Mouse (Mus musculus) midbrain, embryonic 13.5 days (tissue): ENCODE data around the gene Sap30l. TPM values are rescaled to one million over a fixed set of nuclear protein-coding genes. Genes with fewer than 3 reads are reported as not detected.
"Not testable (repeated sequence)": the region's sequence is repeated elsewhere in the genome, so short reads cannot be mapped to it uniquely, and the experiment has no call there.

Experiments used
- ATAC-seq: fragments of 200-750 bp; cut with Nextera tagmentation; 2 replicates; pipeline ENCODE4 v1.8.0; 2017; ENCODE audit warnings: mild to moderate bottlenecking, moderate TSS enrichment, moderate library complexity
- H3K27ac ChIP-seq: fragments of 300-500 bp; sonication (generic); 2 replicates; pipeline ENCODE4 v1.5.1; 2015; ENCODE audit warnings: inconsistent platforms, mild to moderate bottlenecking, moderate library complexity
- H3K27me3 ChIP-seq: fragments of 300-500 bp; sonication (generic); 2 replicates; pipeline ENCODE4 v1.6.1; 2015; ENCODE audit warnings: mild to moderate bottlenecking, inconsistent platforms
- H3K36me3 ChIP-seq: fragments of 300-500 bp; sonication (generic); 2 replicates; pipeline ENCODE4 v1.6.1; 2015; ENCODE audit warnings: mild to moderate bottlenecking, inconsistent platforms
- H3K4me1 ChIP-seq: fragments of 300-500 bp; sonication (generic); replicated peaks from 2 replicates; pipeline ENCODE4 v1.6.1; 2015; ENCODE audit warnings: inconsistent platforms
- H3K4me2 ChIP-seq: fragments of 300-500 bp; sonication (generic); replicated peaks from 2 replicates; pipeline ENCODE4 v1.6.1; 2015; ENCODE audit warnings: moderate library complexity, mild to moderate bottlenecking, inconsistent platforms
- H3K4me3 ChIP-seq: fragments of 300-500 bp; sonication (generic); replicated peaks from 2 replicates; pipeline ENCODE4 v1.5.1; 2015; ENCODE audit warnings: mild to moderate bottlenecking, inconsistent platforms
- H3K9ac ChIP-seq: fragments of 300-500 bp; sonication (generic); replicated peaks from 2 replicates; pipeline ENCODE4 v1.6.1; 2015; ENCODE audit warnings: mild to moderate bottlenecking, inconsistent platforms
- H3K9me3 ChIP-seq: fragments of 300-500 bp; sonication (generic); 2 replicates; pipeline ENCODE4 v1.6.1; 2016; ENCODE audit warnings: mild to moderate bottlenecking, inconsistent platforms
- WGBS: fragments of 180-500 bp; shearing (Covaris S2); methylation state at CpG from one replicate; pipeline ENCODE4 v1.1.7; 2015; 5-methylcytosine and 5-hydroxymethylcytosine counted together
- polyA plus RNA-seq: library from polyadenylated mRNA; unstranded; fragments of >200 nt; fragmentation: Nextera tagmentation; extraction: Ambion mirVana; gene quantifications from 2 replicates; pipeline ENCODE4 v1.2.1, GENCODE M21; 2015

The Sap30l gene
- polyA plus RNA-seq, 1 experiment from 2014 or later, result 9.8 TPM

- H3K4me2 ChIP-seq, H3K9me3 ChIP-seq, H3K9ac ChIP-seq, H3K36me3 ChIP-seq, H3K27ac ChIP-seq, H3K4me3 ChIP-seq, ATAC-seq: not testable (repeated sequence)
- peaks cover 21% of the 10 kb centered on the region for H3K4me1 ChIP-seq
- WGBS, result 40% methylated on average over 11 of the region's 11 CpGs
- peaks cover 69% of the 10 kb centered on the region for H3K27me3 ChIP-seq
Measured at GRCm38 (mm10) chr11:57825234-57825633, 23.8 kb downstream of the Sap30l start.

DNA sequence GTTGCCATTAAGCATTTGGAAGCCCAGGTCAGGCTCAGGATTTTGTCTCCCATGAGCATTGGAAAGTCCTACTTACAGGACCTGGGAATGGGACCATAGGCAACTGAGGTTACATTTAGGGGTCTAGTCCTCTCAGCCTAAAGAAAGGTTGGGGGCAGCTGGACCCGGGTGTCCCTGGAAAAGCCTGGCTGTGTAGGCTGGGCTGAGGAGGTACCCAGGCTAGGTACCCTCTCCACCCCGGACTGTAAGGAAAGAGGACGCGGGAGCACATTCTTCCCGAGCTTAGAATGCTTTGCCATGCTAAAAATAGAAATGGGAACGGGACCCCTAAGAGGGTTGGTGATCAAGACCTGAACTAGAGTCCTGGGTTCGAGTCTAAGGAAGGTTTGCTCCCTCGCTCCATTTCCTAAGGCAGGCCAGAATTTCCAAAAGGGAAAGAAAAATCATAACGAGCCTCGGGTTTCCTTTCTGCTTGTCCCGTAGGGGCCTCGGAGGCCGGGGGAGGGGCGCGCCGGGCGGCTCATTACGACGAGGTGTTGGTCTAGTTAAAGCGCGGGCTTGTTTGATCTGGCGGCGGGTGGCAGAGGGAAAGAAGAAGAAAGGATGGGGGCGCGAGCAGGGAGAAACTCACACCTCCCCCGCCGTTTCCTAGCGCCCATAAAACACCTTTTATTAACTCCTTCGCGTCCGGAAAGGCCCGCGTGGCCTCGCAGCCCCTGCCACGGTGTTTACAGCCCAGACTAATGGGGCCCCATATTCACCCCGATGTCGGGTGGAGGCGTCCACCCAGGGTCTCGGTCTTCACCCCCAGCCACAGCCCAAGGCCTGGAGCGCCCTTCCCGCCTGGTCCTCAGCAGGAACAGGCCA is 25.8 kb downstream of the Sap30l start:
- WGBS, result under 1% methylated on average over 41 of the region's 41 CpGs
- H3K27ac ChIP-seq, result no peak overlapping the region
- H3K9me3 ChIP-seq, result no peaks in the 10 kb centered on the region
- H3K27me3 ChIP-seq, result peaks cover 89% of the 10 kb centered on the region
- peak overlapping the region; percentile 32 for H3K4me3 ChIP-seq
- peak overlapping the region; percentile 49 for H3K4me2 ChIP-seq
- H3K9ac ChIP-seq, result peak overlapping the region; percentile 23; the same call in 1 of the 2 replicates
- no peaks in the 10 kb centered on the region for H3K36me3 ChIP-seq
- H3K4me1 ChIP-seq, result peaks cover 26% of the 10 kb centered on the region
- ATAC-seq, result peak; percentile 51; the same call in 1 of the 2 replicates

GRCm38 (mm10) chr11:57827915-57828545 is 26.6 kb downstream of the Sap30l start:
- Histone ChIP-seq H3K27me3 (peaks cover 97% of the 10 kb centered on the region), H3K4me2 (peak overlapping the region; percentile 49), H3K4me1 (peaks cover 30% of the 10 kb centered on the region), H3K36me3 (no peaks in the 10 kb centered on the region), H3K27ac (no peak overlapping the region), H3K4me3 (peak overlapping the region; percentile 32), H3K9me3 (no peaks in the 10 kb centered on the region), H3K9ac (peak overlapping the region; percentile 23; the same call in 1 of the 2 replicates)
- peak; percentile 29; the same call in 1 of the 2 replicates for ATAC-seq
- under 1% methylated on average over 33 of the region's 33 CpGs for WGBS

DNA sequence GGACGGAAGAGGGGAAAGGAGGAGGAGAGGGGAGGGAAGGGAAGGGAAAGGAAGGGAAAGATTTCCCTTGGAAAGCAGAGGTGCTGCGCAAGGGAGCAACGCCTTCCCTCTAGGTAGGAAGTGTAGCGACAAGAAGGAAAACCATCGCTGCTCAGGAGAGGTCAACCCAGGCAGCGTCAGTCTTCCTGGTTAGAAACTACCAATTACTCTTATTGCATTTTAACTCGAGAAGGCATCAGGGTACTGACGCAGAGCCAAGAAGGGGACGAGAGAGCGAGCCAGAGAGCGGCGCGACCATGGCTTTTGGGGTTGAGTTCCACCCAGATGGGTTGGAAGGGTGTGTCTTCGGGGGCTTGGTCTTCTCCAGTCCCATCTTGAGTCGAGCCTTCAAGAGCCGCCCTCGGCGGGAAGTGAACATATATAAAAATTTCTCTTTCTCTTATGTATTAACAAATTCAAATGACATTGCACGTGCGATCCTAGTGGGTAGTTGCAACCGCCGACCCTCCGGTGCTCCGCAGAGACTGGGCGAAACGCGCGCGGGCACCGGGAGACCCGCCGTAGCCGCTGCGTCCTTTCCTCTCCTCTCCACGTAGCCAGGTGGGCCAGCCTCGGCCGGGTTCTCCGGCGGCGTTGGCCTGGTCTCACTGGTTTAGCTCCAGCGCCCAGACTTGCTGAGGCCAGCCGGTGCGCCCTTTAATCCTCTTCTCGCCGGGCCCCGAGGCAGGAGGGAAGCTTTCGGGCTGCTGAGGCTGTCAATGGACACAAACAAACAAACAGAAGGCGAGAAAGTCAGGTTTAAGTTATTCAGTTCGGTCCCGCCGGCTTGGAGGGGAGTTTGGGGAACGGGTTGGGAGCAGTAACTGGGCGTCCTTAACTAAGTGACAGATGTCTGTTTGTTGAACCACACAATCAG is 27.8 kb downstream of the Sap30l start:
- Histone ChIP-seq H3K4me1 (peaks cover 35% of the 10 kb centered on the region), H3K36me3 (no peaks in the 10 kb centered on the region), H3K4me2 (peak overlapping the region; percentile 13; the same call in 1 of the 2 replicates), H3K9ac (no peak overlapping the region), H3K9me3 (no peaks in the 10 kb centered on the region), H3K27me3 (peaks cover 100% of the 10 kb centered on the region), H3K27ac (no peak overlapping the region), H3K4me3 (0 out of 2 replicates have a peak overlapping the region, but pooled peaks have one; percentile 6)
- under 1% methylated on average over 52 of the region's 53 CpGs for WGBS
- no peak for ATAC-seq

GRCm38 (mm10) chr11:57829871-57830775 is 28.7 kb downstream of the Sap30l start:
- H3K4me1 ChIP-seq, result peaks cover 35% of the 10 kb centered on the region
- no peaks in the 10 kb centered on the region for H3K36me3 ChIP-seq
- H3K27me3 ChIP-seq, result peaks cover 100% of the 10 kb centered on the region
- ATAC-seq, result no peak
- H3K27ac ChIP-seq, result no peak overlapping the region
- 7% methylated on average over 17 of the region's 17 CpGs for WGBS
- no peaks in the 10 kb centered on the region for H3K9me3 ChIP-seq
- no peak overlapping the region for H3K9ac ChIP-seq
- no peak overlapping the region for H3K4me3 ChIP-seq
- H3K4me2 ChIP-seq, result no peak overlapping the region

DNA sequence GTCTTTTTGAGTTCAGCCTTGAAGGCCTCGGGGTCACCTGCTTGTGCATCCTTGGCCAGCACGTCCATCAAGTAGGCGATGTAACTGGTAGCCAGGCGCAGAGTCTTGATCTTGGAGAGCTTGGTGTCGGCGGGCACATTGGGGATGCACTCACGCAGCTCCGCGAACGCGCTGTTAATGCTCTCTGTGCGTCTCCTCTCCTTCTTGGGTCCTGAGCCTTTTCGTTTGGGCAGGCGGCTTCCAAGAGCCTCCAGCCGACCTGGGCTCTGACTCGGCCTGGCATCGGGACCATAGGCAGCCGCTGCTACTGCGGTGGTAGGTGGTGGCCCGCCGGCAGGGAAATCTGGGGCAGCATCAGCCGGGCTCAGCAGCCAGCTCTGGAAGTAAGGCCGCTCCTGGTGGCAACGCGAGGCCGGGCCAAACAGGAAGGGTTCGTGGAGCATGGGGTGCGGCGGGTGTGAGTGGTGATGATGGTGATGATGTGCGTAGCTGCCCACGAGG is 29.9 kb downstream of the Sap30l start:
- Histone ChIP-seq H3K27me3 (peaks cover 100% of the 10 kb centered on the region), H3K4me3 (no peak overlapping the region), H3K4me2 (no peak overlapping the region), H3K27ac (no peak overlapping the region), H3K36me3 (no peaks in the 10 kb centered on the region), H3K4me1 (peaks cover 35% of the 10 kb centered on the region), H3K9ac (no peak overlapping the region), H3K9me3 (no peaks in the 10 kb centered on the region)
- no peak for ATAC-seq
- 2% methylated on average over 31 of the region's 31 CpGs for WGBS

GRCm38 (mm10) chr11:57831861-57832260 is 30.4 kb downstream of the Sap30l start:
- Histone ChIP-seq H3K9ac (no peak overlapping the region), H3K4me3 (no peak overlapping the region), H3K27ac (no peak overlapping the region), H3K36me3 (no peaks in the 10 kb centered on the region), H3K4me2 (no peak overlapping the region), H3K9me3 (no peaks in the 10 kb centered on the region), H3K27me3 (peaks cover 100% of the 10 kb centered on the region), H3K4me1 (peaks cover 38% of the 10 kb centered on the region)
- 2% methylated on average over 16 of the region's 16 CpGs for WGBS
- no peak for ATAC-seq

DNA sequence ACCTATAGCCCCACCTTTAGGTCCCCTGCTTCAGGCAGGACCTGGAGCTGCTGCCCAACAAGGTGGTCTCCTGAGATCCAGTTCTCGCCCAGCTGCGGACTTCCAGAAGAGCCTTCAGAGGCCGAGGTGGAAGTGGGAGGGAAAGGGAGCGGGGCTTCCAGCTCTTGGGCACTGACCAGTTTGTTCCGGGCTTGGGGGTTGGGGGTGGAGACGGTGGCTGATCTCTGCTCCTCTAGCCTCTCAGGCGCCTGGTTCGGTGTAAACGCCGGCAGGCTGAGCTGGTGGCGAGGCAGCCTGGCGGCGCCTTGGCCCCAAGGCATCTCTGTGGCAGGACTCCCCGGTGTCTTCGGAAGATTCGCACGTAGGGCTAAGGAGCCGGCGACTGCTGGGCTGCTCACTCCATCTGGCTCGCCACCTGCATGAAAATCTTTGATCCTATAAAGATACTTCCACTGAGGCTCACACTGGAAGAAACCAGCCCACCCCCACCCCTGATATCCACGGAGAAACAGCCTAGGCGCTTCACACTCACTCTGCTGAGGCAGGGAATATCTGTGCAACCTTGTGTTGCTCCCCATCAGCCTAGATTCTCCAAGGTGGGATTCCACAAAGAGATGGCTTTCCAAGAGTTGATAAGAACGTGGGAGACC is 31.2 kb downstream of the Sap30l start, which contains the start of gene Hand1:
Hand1 (minus strand) TSS at position 267 of the 650 bp plus-strand sequence.
- under 1% methylated on average over 23 of the region's 23 CpGs for WGBS
- no peak within 1 kb of the TSS for H3K9ac ChIP-seq

DNA sequence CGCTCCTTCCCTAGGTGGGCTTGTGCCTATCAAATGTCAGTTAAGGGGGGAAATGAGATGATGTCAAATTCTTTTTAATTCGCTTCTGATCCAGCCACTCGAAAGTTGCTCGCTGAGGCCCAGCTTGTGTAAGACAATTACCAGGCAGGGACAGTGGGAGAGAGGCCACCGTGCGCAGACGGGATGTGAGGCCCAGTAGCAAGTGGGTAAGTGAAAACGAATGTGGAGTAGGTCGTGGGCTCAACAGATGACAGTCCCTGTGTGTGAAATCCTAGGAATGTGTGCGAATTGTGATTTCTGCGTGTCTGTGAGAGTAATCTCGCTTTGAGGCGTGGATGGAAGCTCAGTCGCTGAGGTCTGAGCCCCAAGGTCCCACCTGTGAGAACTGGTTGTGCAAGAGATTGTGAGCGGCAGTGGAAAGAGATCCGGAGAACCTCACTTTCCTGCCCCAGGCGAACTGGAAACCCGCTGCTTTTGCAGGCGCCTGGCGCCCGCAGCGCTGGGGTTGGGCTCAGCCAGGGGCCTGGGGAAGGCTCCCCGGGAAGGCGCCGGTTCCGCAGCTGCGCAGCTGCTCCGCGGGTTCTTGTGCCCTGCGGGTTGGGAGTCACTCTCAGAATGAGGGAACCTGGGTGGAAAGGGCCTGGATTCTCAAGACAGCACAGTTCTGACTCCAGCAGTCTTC is 32.0 kb downstream of the Sap30l start:
- peaks cover 32% of the 10 kb centered on the region for H3K4me1 ChIP-seq
- no peak overlapping the region for H3K4me2 ChIP-seq
- peaks cover 96% of the 10 kb centered on the region for H3K27me3 ChIP-seq
- no peaks in the 10 kb centered on the region for H3K36me3 ChIP-seq
- H3K9me3 ChIP-seq, result no peaks in the 10 kb centered on the region
- WGBS, result 1% methylated on average over 30 of the region's 30 CpGs
- no peak overlapping the region for H3K9ac ChIP-seq
- H3K4me3 ChIP-seq, result no peak overlapping the region
- ATAC-seq, result no peak
- H3K27ac ChIP-seq, result no peak overlapping the region

More for the DNA sequence above, 31.2 kb downstream of the Sap30l start, which contains the start of gene Hand1:
- Histone ChIP-seq H3K9me3 (no peaks in the 10 kb centered on the region), H3K4me3 (no peak within 1 kb of the TSS), H3K36me3 (no peaks in the 10 kb centered on the region), H3K27ac (no peak within 1 kb of the TSS), H3K27me3 (peaks cover 100% of the 10 kb centered on the region), H3K4me2 (no peak within 1 kb of the TSS), H3K4me1 (peaks cover 38% of the 10 kb centered on the region)
- ATAC-seq, result no peak

GRCm38 (mm10) chr11:57834031-57834430 is 32.6 kb downstream of the Sap30l start:
- Histone ChIP-seq H3K27me3 (peaks cover 96% of the 10 kb centered on the region), H3K4me3 (no peak overlapping the region), H3K9ac (no peak overlapping the region), H3K27ac (no peak overlapping the region), H3K4me1 (peaks cover 29% of the 10 kb centered on the region), H3K9me3 (no peaks in the 10 kb centered on the region), H3K36me3 (no peaks in the 10 kb centered on the region), H3K4me2 (no peak overlapping the region)
- WGBS, result 7% methylated on average over 6 of the region's 6 CpGs
- ATAC-seq, result no peak
